Comparison of ENCODE assay signal across 8 mouse cellular contexts in the genomic region with DNA sequence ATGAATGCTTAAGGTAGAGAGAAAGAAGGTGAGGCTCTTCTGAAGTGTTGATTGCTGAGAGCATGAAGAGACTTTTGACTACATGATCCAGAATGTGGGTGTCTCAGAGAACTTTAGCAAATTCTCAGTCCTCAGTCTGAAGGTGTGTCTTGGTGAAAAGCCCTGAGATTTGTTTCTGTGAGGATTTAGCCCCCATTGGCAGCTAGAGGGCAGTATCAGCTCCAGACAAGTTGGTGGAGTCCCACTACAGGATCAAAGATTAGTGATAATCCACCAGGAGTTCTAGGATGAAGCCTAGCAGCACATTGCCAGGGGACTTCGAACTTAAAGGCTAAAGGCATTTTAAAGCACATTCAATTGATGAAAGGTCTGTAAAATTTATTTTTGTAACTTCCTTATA.
A peak's percentile ranks its signal among the peaks of the same experiment; 100 is the strongest.
DNase-seq lines count a peak whose midpoint lies in the region; ATAC-seq and TF ChIP-seq lines count a peak whose summit lies in the region.

No protein-coding gene starts in this region.

- intact Hi-C loops in left cerebral cortex, adult 2 months (cut with DNase I), result no loop called here
- intact Hi-C loops in left cerebral cortex, postnatal 10 days (cut with DNase I), result loop anchor here (10.0 kb wide), 1 partner anchor 894 kb away; no protein-coding TSS in a partner anchor

- TF ChIP-seq CTCF in forebrain, postnatal 0 days (IDR thresholded peaks at IDR 0.05; ENCODE audit: low read depth), result peak; percentile 59
- TF ChIP-seq CTCF in left cerebral cortex, adult 2 months (IDR thresholded peaks at IDR 0.05), result peak; percentile 53

- no peak overlapping the region for H3K9ac ChIP-seq in forebrain, postnatal 0 days
- H3K9ac ChIP-seq in forebrain, embryonic 15.5 days (replicated peaks), result no peak overlapping the region

- no peaks in the 10 kb centered on the region for H3K27me3 ChIP-seq in forebrain, postnatal 0 days (ENCODE audit: insufficient read depth, low read length)
- H3K27me3 ChIP-seq in forebrain, embryonic 15.5 days, result no peaks in the 10 kb centered on the region

- H3K9me3 ChIP-seq in forebrain, postnatal 0 days (ENCODE audit: low read length), result no peaks in the 10 kb centered on the region
- H3K9me3 ChIP-seq in forebrain, embryonic 15.5 days, result no peaks in the 10 kb centered on the region

- H3K4me3 ChIP-seq in forebrain, postnatal 0 days (ENCODE audit: low read depth, low read length), result no peak overlapping the region
- no peak overlapping the region for H3K4me3 ChIP-seq in forebrain, embryonic 15.5 days
- no peak overlapping the region for H3K4me3 ChIP-seq in left cerebral cortex, adult 2 months

- 85% methylated on average over 1 of the region's 1 CpGs for WGBS in forebrain, postnatal 0 days
- WGBS in forebrain, embryonic 15.5 days, result 87% methylated on average over 1 of the region's 1 CpGs

- H3K36me3 ChIP-seq in forebrain, postnatal 0 days (ENCODE audit: insufficient read depth), result no peaks in the 10 kb centered on the region
- no peaks in the 10 kb centered on the region for H3K36me3 ChIP-seq in forebrain, embryonic 15.5 days

- ATAC-seq in forebrain, postnatal 0 days, result no peak
- no peak for ATAC-seq in forebrain, embryonic 15.5 days (replicated peaks)

- H3K27ac ChIP-seq in forebrain, postnatal 0 days (ENCODE audit: low read depth, low read length), result no peak overlapping the region
- no peak overlapping the region for H3K27ac ChIP-seq in forebrain, embryonic 15.5 days (replicated peaks)
- H3K27ac ChIP-seq in left cerebral cortex, adult 2 months, result no peak overlapping the region

- H3K4me2 ChIP-seq in forebrain, postnatal 0 days (ENCODE audit: low read depth), result no peak overlapping the region
- H3K4me2 ChIP-seq in forebrain, embryonic 15.5 days (replicated peaks), result no peak overlapping the region

- no peaks in the 10 kb centered on the region for H3K4me1 ChIP-seq in forebrain, postnatal 0 days (ENCODE audit: insufficient read depth)
- peaks cover 12% of the 10 kb centered on the region for H3K4me1 ChIP-seq in forebrain, embryonic 15.5 days

- no peak for DNase-seq in forebrain, postnatal 0 days
- DNase-seq in left cerebral cortex, adult 2 months (ENCODE audit: extremely low spot score in 1 of 2, low spot score in 2 of 2), result no peak
- DNase-seq in left cerebral cortex, postnatal 10 days (ENCODE audit: extremely low spot score in 1 of 2, low spot score in 2 of 2), result no peak
- DNase-seq in brain, adult 2 months (ENCODE audit: low read depth, low spot score), result peak; percentile 76
- peak; percentile 7 for DNase-seq in mesoderm, embryonic 11.5 days (ENCODE audit: low read depth, low spot score)
- DNase-seq in frontal cortex, postnatal 14 days (ENCODE audit: low spot score in 2 of 2), result no peak
- DNase-seq in thymus, postnatal 25 days, result no peak

Comparison
In these comparisons a context has a peak if more than half of its experiments do, and no peak if none do; other contexts are left out.
1. DNase-seq: peak in brain, adult 2 months (single experiment) and mesoderm, embryonic 11.5 days (single experiment); none in forebrain, postnatal 0 days (single experiment), left cerebral cortex, adult 2 months (0 of 2), left cerebral cortex, postnatal 10 days (0 of 2), frontal cortex, postnatal 14 days (0 of 2) and thymus, postnatal 25 days (single experiment).